Mouse (Mus musculus) CH12F3 (cell line): ENCODE data around the gene Dmrtc2.

ENCODE experiments used
- in situ Hi-C: fragments of 300-500 bp; cut with MboI; formaldehyde crosslinking; loops from 2 replicates; pipeline ENCODE4 v1.14.3; 2020; ENCODE audit warnings: low sequenced_read_pairs

Gene Dmrtc2

DNA sequence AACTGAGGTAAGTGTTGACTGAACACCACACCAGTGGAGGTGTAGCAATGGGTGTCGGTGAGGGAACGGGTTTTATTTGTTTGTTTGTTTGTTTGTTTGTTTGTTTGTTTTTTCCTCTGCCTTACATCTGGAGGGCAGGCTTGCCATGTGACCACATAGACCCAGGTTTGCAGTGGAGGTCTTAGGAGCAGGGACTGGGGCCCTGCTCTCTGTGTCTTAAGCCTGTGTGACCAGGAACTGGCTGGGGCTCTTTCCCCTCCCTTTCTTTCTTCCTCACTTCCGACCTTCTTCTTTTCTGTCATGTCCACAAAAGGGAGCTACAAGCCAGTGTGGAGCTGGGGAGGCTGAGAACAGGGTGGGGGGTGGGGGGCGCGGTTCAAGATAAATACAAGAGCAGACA lies 28.1 kb downstream of the Dmrtc2 start:
- in situ Hi-C loops: no loop called here

DNA sequence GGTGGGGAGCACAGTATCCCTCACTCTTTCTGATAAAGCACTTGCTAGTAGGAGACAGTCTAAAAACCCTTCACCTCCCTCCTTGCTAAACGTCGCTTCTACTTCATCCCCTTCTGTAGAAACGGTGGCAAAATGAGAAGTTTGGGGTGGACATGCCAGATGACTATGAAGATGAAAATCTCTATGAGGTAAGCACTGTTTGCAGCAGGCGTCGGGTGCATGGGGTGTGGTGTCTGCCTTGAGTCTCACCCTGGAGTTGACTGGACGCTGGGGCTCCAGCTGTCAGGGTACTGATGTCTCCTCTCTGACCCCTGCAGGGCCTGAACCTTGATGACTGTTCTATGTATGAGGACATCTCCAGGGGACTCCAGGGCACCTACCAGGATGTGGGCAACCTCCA lies 31.3 kb downstream of the Dmrtc2 start:
- in situ Hi-C loops: loop anchor here (5.0 kb wide), 1 partner anchor 49 kb away; no protein-coding TSS in a partner anchor

DNA sequence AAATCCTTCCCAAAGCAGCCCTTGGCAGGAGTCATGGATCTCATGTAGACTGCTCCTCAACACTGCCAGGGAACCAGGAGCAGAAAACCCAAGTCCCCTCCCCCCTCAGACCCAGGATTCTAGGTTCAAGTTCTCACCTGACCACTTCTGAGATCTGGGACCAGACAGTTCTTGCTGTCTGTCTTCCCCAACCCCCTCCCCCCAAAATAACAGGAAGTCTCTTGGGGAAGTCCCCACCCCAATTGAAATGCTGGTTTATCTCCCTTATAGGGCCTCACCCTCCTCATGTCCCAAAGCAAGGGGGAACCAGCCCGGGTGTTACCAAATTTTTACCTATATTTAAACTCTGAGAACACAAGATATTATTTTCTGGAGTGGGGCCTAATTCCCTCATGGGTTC lies 32.0 kb downstream of the Dmrtc2 start:
- in situ Hi-C loops: loop anchor here (5.0 kb wide), 1 partner anchor 50 kb away; no protein-coding TSS in a partner anchor

DNA sequence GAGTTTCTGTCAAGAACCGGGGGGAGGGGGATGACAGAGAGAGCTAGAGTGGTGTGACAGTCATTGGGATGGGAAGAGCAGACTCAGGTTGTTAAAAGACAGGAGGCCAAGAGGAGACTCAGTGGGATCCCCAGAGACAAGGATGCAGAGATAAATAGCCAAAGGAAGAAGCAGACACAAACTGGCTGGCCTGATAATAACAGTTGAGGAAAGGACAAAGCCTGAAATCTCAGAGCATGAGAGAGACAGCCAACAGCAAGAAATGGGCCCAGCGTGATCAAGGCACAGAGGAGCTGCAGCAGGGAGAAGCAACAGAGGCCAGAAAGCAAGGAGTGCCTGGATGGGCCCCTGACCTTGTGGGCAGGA lies 32.4 kb downstream of the Dmrtc2 start:
- in situ Hi-C loops: loop anchor here (5.0 kb wide), 1 partner anchor 50 kb away; no protein-coding TSS in a partner anchor

DNA sequence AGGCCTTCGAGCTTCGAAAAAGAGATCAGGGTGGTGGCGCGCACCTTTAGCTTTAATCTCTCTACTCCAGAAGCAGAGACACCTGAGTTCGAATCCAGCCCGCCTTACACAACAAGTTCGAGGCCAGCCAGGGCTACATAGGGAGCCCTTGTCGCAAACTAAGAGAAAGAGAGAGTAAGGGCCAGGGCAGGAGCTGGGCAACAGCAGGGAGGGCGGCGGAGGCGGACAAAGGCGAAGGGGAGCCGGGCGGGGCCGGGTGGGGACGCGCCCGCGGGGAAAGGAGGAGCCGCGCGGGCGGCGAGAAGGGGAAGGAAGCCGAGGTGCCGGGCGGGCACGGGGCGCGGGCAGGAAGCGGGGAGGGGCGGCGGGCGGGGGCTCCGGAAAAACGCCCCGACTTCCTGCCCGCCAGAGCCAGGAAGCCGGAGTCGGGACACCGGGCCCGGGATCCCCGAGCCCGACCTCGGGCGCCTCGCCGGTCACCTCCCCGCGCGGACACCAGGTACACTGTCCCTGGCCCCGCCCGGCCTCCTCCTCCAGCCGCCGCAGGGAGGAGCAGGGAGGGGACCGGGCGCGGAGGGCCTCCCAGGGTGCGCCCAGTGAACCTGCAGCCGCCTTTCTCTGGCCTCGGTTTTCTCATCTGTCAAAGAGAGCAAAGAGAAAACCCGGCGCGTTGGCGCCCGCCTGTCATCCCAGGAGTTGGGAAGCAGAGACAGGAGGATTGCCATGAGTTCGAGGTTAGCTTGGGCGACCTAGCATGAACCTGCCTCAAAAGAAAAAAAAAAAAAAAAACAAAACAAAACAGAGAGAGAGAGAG lies 33.0 kb downstream of the Dmrtc2 start, which contains the start of gene Arhgef1:
Gene Arhgef1, plus strand, starts transcription at position 283 of the 814 bp plus-strand sequence.
- in situ Hi-C loops: loop anchor here (5.0 kb wide), 1 partner anchor 51 kb away; no protein-coding TSS in a partner anchor

DNA sequence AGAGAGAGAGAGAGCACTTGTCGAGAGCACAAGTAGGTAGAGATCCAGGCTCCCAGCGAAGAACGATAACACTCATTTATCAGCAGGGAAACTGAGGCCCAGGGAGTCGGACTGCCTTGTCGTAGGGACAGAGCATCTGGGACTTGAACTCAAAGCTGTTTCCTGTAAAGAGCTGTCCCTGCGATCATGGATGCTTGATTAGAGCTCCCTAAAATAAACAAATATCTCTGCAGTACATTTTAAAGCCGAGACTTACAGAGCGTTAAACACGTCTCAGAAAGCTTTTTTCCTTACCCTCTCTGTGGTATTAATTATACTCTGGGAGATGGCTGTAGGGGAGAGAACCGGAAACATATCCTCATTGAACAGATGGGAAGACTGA lies 33.6 kb downstream of the Dmrtc2 start:
- in situ Hi-C loops: loop anchor here (5.0 kb wide), 1 partner anchor 51 kb away; no protein-coding TSS in a partner anchor

DNA sequence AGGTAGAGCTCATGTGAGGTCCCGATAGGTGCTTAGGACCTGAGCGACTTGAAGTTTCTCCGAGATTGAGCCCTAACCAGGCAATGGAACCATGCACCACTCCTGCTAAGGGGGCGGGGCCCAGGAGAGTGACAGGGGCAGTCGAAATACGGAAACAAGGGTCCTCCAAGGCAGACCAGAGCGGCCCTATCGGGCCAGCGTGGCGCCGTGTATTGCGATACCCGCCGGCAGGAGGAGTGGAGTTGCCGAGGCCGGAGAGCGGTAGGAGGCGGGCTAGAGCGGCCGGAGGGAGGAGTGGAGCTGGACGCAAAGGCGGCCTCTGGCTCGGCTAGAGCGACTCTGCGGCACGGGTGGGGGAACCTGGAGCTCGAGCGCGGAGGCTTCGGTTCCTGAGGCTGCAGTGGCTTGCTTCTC lies 34.2 kb downstream of the Dmrtc2 start:
- in situ Hi-C loops: loop anchor here (5.0 kb wide), 1 partner anchor 52 kb away; no protein-coding TSS in a partner anchor

DNA sequence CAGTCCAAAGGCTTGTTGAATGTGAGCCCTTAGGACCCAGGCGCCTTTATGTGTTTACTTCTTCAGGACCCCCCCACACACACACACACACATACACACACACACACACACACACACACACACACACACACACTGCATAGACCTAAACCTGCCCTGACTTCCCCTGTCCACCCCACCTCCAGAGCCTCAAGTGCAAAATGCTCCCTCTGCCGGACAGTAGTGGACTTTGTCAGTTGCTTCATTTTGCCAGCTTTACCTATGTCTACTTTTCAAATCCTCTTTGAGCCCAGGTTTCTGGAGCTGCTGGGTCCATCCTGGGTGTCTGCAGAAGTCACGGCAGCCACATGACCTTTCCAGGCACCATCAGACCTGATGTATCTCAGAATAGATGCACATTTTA lies 35.1 kb downstream of the Dmrtc2 start:
- in situ Hi-C loops: loop anchor here (5.0 kb wide), 1 partner anchor 53 kb away; no protein-coding TSS in a partner anchor

DNA sequence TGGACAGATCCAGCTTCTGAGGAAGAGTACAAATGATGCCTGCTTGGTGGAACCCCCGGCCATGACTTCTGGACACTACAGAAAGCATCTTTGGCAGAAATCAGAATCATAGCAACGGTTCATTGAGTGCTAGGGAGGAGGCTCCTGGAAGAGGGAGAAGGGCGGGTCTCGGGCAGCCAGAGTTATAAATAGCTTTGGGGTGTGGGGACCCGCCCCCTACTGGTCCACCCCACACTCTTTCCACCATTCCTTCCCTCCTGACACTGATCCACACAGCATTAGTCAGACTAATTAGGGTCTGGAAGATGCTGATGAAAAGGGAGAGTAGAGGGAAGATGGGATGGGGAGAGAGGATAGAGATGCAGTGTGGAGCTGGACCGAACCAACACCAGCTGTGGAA lies 36.7 kb downstream of the Dmrtc2 start:
- in situ Hi-C loops: no loop called here

DNA sequence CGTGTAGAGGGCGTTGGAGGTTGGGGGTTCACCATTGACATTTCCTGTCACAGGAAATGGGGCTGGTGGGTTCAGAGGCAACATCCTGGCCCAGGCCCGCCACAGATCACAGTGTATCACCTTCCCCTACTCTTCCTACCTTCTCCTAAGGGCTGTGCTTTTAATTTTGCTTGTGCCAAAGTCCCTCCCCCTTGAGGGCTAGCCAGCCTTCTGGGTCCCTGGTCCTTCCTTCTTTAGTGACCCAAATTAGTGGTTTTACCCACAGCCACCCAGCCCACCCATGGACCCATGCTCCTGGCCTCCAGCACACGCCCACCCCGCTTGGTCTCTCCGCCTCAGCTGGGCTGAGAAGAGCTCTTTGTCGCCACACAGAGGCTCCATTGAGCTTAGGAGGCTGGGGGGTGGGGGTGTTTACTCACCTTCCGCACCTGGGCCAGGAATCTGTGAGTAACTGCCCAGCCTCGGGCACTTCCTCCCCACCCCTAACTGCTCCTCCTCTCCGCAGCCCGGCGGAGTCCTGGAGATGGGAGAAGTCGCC lies 37.4 kb downstream of the Dmrtc2 start:
- in situ Hi-C loops: no loop called here

DNA sequence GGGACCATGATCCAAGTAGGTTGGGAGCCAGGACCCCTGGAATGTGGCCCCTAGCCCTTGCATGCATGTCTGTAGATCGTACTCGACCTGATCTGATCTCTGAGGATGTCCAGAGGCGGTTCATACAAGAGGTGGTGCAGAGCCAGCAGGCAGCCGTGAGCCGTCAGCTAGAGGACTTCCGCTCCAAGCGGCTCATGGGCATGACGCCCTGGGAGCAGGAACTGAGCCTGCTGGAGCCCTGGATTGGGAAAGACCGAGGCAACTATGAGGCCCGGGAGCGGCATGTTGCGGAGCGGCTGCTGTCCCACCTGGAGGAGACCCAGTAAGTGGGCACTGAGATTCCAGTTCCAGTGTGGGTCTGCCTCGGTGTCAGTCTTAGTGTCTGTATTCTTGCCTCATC lies 42.6 kb downstream of the Dmrtc2 start:
- in situ Hi-C loops: no loop called here

DNA sequence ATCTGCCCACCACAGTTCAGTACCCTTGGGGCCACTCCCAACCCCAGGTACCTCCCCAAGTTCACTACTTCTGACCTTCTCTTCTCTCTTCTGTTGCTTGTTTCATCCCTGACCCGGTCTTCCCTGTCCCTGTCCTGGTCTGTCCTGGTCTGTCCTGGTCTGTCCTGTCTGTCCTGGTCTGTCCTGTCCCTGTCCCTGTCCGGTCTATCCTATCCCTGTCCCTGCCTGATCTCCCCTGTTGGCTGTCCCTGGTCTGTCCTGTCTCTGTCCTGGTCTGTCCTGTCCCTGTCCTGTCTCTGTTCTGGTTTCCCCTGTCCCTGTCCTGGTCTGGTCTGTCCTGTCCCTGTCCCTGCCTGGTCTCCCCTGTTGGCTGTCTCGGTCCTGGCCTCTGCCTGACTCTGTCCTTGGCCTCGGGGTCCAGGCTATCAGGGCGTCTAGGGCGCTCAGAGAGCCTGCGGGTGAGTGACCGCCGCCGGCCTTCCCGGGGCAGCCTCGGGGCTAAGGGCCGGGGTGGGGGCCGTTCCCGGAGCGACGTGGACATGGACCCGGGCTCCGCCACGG lies 49.0 kb downstream of the Dmrtc2 start:
- in situ Hi-C loops: no loop called here

DNA sequence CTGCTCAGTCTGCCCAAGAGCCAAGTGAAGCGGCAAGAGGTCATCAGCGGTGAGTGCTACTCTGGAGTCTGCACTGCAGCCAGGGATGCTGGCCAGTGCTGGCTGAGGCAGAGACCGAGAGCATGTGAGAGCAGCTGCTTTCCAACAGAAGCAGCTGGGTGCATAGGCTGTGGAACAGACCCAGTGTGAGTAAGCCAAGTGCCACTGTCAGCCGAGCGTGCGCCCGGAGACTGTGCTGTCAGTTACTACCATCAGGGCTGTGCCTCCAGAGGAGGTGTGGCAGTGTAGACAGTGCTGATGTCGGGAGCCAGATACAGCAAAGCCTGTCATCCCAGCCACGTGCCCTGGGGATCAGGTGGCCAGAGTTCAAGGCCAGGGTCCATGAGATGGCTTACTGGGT lies 49.9 kb downstream of the Dmrtc2 start:
- in situ Hi-C loops: loop anchor here (5.0 kb wide), 1 partner anchor 38 kb away; no protein-coding TSS in a partner anchor
